Mouse (Mus musculus): Measurements from ENCODE around the gene Wdpcp. TPM values are rescaled to one million over a fixed set of nuclear protein-coding genes. Genes with fewer than 3 reads are reported as not detected.

Wdpcp gene
- 0.75 and 0.92 TPM in 2 replicates for total RNA-seq (2023)

DNA sequence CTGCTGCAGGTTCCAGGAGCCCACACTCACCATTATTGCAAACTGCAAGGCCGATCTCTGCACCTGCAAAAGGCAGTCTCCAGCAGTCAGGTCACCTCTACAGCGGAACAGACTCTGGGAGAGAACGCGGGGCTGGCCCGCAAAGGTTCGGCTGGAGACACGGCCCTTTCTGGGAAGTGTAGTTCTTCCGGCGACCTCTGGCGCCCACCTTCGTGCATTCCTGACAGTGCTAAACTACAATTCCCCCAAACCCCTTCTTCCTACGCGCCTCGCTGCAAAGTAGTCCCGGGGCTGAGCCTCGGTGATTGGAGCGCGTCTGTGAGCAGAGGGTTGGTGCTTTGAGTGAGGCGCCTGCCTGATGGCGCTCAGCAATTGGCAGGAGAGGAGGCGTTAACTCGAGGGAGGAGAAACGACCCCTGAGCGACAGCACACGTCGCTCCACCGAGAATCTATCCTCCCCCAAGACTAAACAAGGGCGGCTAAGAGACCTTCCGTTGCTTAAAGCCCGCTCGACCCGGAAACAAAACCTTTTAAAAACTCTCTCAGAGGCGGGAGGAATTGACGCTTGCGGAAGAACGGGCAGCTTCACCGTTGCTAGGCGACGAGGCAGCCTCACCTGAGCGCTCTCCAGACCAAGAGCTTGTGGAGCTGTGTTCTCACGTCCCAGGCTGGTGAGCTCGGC lies at the start of gene Wdpcp, which contains the start of gene Mdh1:
TSS of gene Wdpcp (plus strand) at position 536 of the 682 bp plus-strand sequence.
TSS of gene Mdh1 (minus strand) at position 668 of the 682 bp plus-strand sequence.

Other genes with a start within 250 kb of the Wdpcp start
- 80.0 and 85.2 TPM in 2 replicates for gene Ugp2, start 201.0 kb upstream of the Wdpcp start, total RNA-seq (2023)
- gene Mdh1, start 132 bp downstream of the Wdpcp start, total RNA-seq (2023), result 48.1 and 52.7 TPM in 2 replicates